Mouse (Mus musculus): ENCODE measurements around the gene N4bp2. TPM values are rescaled to one million over a fixed set of nuclear protein-coding genes. Genes with fewer than 3 reads are reported as not detected.

N4bp2 gene
- polyA plus RNA-seq, 1 experiment from 2014 or later, result 40.1 TPM

- Histone ChIP-seq H3K27me3 (ENCODE audit: control insufficient read depth, insufficient read depth, low read length) (no peaks in the 10 kb centered on the region), H3K4me3 (ENCODE audit: low read depth, low read length) (no peak overlapping the region), H3K4me1 (ENCODE audit: control insufficient read depth, insufficient read depth, low read length) (no peaks in the 10 kb centered on the region), H3K9ac (ENCODE audit: low read length) (no peak overlapping the region), H3K36me3 (ENCODE audit: control insufficient read depth, insufficient read depth, low read length) (no peaks in the 10 kb centered on the region), H3K4me2 (no peak overlapping the region), H3K27ac (ENCODE audit: low read depth, low read length) (no peak overlapping the region), H3K9me3 (ENCODE audit: control insufficient read depth, low read length) (no peaks in the 10 kb centered on the region)
- 80% methylated on average over 3 of the region's 3 CpGs for WGBS
- ATAC-seq (ENCODE audit: low FRiP score) (no peak), DNase-seq (ENCODE audit: low spot score, missing footprints) (no peak)
These were observed 92.2 kb downstream of the N4bp2 start for GRCm38 (mm10) chr5:65855571-65855970.

GRCm38 (mm10) chr5:65856591-65857411 is 93.5 kb downstream of the N4bp2 start:
- Histone ChIP-seq H3K27ac (ENCODE audit: low read depth, low read length) (no peak overlapping the region), H3K36me3 (ENCODE audit: control insufficient read depth, insufficient read depth, low read length) (no peaks in the 10 kb centered on the region), H3K4me2 (no peak overlapping the region), H3K27me3 (ENCODE audit: control insufficient read depth, insufficient read depth, low read length) (no peaks in the 10 kb centered on the region), H3K9ac (ENCODE audit: low read length) (no peak overlapping the region), H3K9me3 (ENCODE audit: control insufficient read depth, low read length) (no peaks in the 10 kb centered on the region), H3K4me1 (ENCODE audit: control insufficient read depth, insufficient read depth, low read length) (no peaks in the 10 kb centered on the region), H3K4me3 (ENCODE audit: low read depth, low read length) (no peak overlapping the region)
- DNase-seq (ENCODE audit: low spot score, missing footprints) (no peak), ATAC-seq (ENCODE audit: low FRiP score) (no peak)
- 84% methylated on average over 16 of the region's 17 CpGs for WGBS

GRCm38 (mm10) chr5:65857935-65858334 is 94.6 kb downstream of the N4bp2 start:
- DNase-seq (ENCODE audit: low spot score, missing footprints) (no peak), ATAC-seq (ENCODE audit: low FRiP score) (no peak)
- no peaks in the 10 kb centered on the region for H3K36me3 ChIP-seq (ENCODE audit: control insufficient read depth, insufficient read depth, low read length)
- no peaks in the 10 kb centered on the region for H3K9me3 ChIP-seq (ENCODE audit: control insufficient read depth, low read length)
- H3K27me3 ChIP-seq (ENCODE audit: control insufficient read depth, insufficient read depth, low read length), result no peaks in the 10 kb centered on the region
- H3K27ac ChIP-seq (ENCODE audit: low read depth, low read length), result no peak overlapping the region
- no peak overlapping the region for H3K4me3 ChIP-seq (ENCODE audit: low read depth, low read length)
- no peak overlapping the region for H3K4me2 ChIP-seq
- H3K4me1 ChIP-seq (ENCODE audit: control insufficient read depth, insufficient read depth, low read length), result no peaks in the 10 kb centered on the region
- 77% methylated on average over 12 of the region's 12 CpGs for WGBS
- no peak overlapping the region for H3K9ac ChIP-seq (ENCODE audit: low read length)

- H3K4me2 ChIP-seq, result no peak overlapping the region
- H3K9ac ChIP-seq (ENCODE audit: low read length), result no peak overlapping the region
- H3K9me3 ChIP-seq (ENCODE audit: control insufficient read depth, low read length), result no peaks in the 10 kb centered on the region
- H3K36me3 ChIP-seq (ENCODE audit: control insufficient read depth, insufficient read depth, low read length), result no peaks in the 10 kb centered on the region
- no peak overlapping the region for H3K4me3 ChIP-seq (ENCODE audit: low read depth, low read length)
- no peaks in the 10 kb centered on the region for H3K4me1 ChIP-seq (ENCODE audit: control insufficient read depth, insufficient read depth, low read length)
- ATAC-seq (ENCODE audit: low FRiP score) (no peak), DNase-seq (ENCODE audit: low spot score, missing footprints) (no peak)
- no peak overlapping the region for H3K27ac ChIP-seq (ENCODE audit: low read depth, low read length)
- 88% methylated on average over 4 of the region's 6 CpGs for WGBS
- no peaks in the 10 kb centered on the region for H3K27me3 ChIP-seq (ENCODE audit: control insufficient read depth, insufficient read depth, low read length)
These were observed 95.0 kb downstream of the N4bp2 start for GRCm38 (mm10) chr5:65858355-65858754.

GRCm38 (mm10) chr5:65858898-65859297 is 95.6 kb downstream of the N4bp2 start:
- Histone ChIP-seq H3K4me2 (no peak overlapping the region), H3K9me3 (ENCODE audit: control insufficient read depth, low read length) (no peaks in the 10 kb centered on the region), H3K27me3 (ENCODE audit: control insufficient read depth, insufficient read depth, low read length) (no peaks in the 10 kb centered on the region), H3K9ac (ENCODE audit: low read length) (no peak overlapping the region), H3K4me1 (ENCODE audit: control insufficient read depth, insufficient read depth, low read length) (no peaks in the 10 kb centered on the region), H3K36me3 (ENCODE audit: control insufficient read depth, insufficient read depth, low read length) (no peaks in the 10 kb centered on the region), H3K4me3 (ENCODE audit: low read depth, low read length) (no peak overlapping the region), H3K27ac (ENCODE audit: low read depth, low read length) (no peak overlapping the region)
- DNase-seq (ENCODE audit: low spot score, missing footprints) (no peak), ATAC-seq (ENCODE audit: low FRiP score) (no peak)
- 83% methylated on average over 12 of the region's 12 CpGs for WGBS

GRCm38 (mm10) chr5:65859396-65859795 is 96.1 kb downstream of the N4bp2 start:
- Histone ChIP-seq H3K9ac (ENCODE audit: low read length) (no peak overlapping the region), H3K36me3 (ENCODE audit: control insufficient read depth, insufficient read depth, low read length) (no peaks in the 10 kb centered on the region), H3K27me3 (ENCODE audit: control insufficient read depth, insufficient read depth, low read length) (no peaks in the 10 kb centered on the region), H3K4me2 (no peak overlapping the region), H3K27ac (ENCODE audit: low read depth, low read length) (no peak overlapping the region), H3K4me3 (ENCODE audit: low read depth, low read length) (no peak overlapping the region), H3K4me1 (ENCODE audit: control insufficient read depth, insufficient read depth, low read length) (no peaks in the 10 kb centered on the region), H3K9me3 (ENCODE audit: control insufficient read depth, low read length) (no peaks in the 10 kb centered on the region)
- 66% methylated on average over 6 of the region's 6 CpGs for WGBS
- DNase-seq (ENCODE audit: low spot score, missing footprints) (no peak), ATAC-seq (ENCODE audit: low FRiP score) (no peak)

- Histone ChIP-seq H3K4me2 (no peak overlapping the region), H3K27me3 (ENCODE audit: control insufficient read depth, insufficient read depth, low read length) (no peaks in the 10 kb centered on the region), H3K4me3 (ENCODE audit: low read depth, low read length) (no peak overlapping the region), H3K9ac (ENCODE audit: low read length) (no peak overlapping the region), H3K9me3 (ENCODE audit: control insufficient read depth, low read length) (no peaks in the 10 kb centered on the region), H3K36me3 (ENCODE audit: control insufficient read depth, insufficient read depth, low read length) (no peaks in the 10 kb centered on the region), H3K4me1 (ENCODE audit: control insufficient read depth, insufficient read depth, low read length) (no peaks in the 10 kb centered on the region), H3K27ac (ENCODE audit: low read depth, low read length) (no peak overlapping the region)
- WGBS, result 74% methylated on average over 12 of the region's 12 CpGs
- no peak for DNase-seq (ENCODE audit: low spot score, missing footprints)
- no peak for ATAC-seq (ENCODE audit: low FRiP score)
These were observed 97.1 kb downstream of the N4bp2 start for GRCm38 (mm10) chr5:65860281-65861000.

- Histone ChIP-seq H3K27ac (ENCODE audit: low read depth, low read length) (no peak within 1 kb of the TSS), H3K9me3 (ENCODE audit: control insufficient read depth, low read length) (no peaks in the 10 kb centered on the region), H3K36me3 (ENCODE audit: control insufficient read depth, insufficient read depth, low read length) (no peaks in the 10 kb centered on the region), H3K27me3 (ENCODE audit: control insufficient read depth, insufficient read depth, low read length) (no peaks in the 10 kb centered on the region), H3K4me2 (no peak within 1 kb of the TSS), H3K4me3 (ENCODE audit: low read depth, low read length) (no peak within 1 kb of the TSS), H3K4me1 (ENCODE audit: control insufficient read depth, insufficient read depth, low read length) (no peaks in the 10 kb centered on the region), H3K9ac (ENCODE audit: low read length) (no peak within 1 kb of the TSS)
- WGBS, result 85% methylated on average over 10 of the region's 10 CpGs
- no peak for ATAC-seq (ENCODE audit: low FRiP score)
- DNase-seq (ENCODE audit: low spot score, missing footprints), result no peak
These were observed 98.0 kb downstream of the N4bp2 start, which contains the start of gene Rhoh for GRCm38 (mm10) chr5:65861154-65861944. Gene Rhoh (plus strand): TSS chr5:65861213.
